14 mouse cellular contexts compared by ENCODE assay signal in genomic region chr5:92627896-92628295, GRCm38 (mm10). TPM values are rescaled to one million over a fixed set of nuclear protein-coding genes. Genes with fewer than 3 reads are reported as not detected.
DNase-seq lines count a peak whose midpoint lies in the region; ATAC-seq and TF ChIP-seq lines count a peak whose summit lies in the region.
"Had no signal": no experiment of that assay in that cellular context is flagged by ENCODE, and none has a peak within 500 bp of the region (broad histone marks: within the 10 kb centered on the region; RNA-seq: fewer than 3 reads in every experiment).

No protein-coding gene starts in this region.

- no peak for TF ChIP-seq POLR2A in limb, embryonic 14.5 days (IDR thresholded peaks at IDR 0.05; ENCODE audit: borderline replicate concordance, extremely low read depth, insufficient read depth, insufficient read length)

- peak; percentile 20 for DNase-seq in adrenal gland, postnatal 10 days
- no peak for DNase-seq in adrenal gland, adult 2 months
- DNase-seq in heart, adult 8-10 months (ENCODE audit: low spot score), result no peak
- peak; percentile 43 for DNase-seq in limb, embryonic 14.5 days (ENCODE audit: low spot score)
- no peak for DNase-seq in B cell, adult 2 months
- no peak for DNase-seq in testis, postnatal 14 days (ENCODE audit: low spot score)
- DNase-seq in cerebellum, adult 11-12 months, result no peak
- DNase-seq: adrenal gland, adult 8-10 months; layer of hippocampus, adult 9-11 months had no signal

- ATAC-seq in heart, embryonic 12.5 days (ENCODE audit: insufficient number of reproducible peaks, low FRiP score), result peak; percentile 69
- ATAC-seq in limb, embryonic 14.5 days (ENCODE audit: low FRiP score, low read depth), result 0 out of 2 replicates have a peak, but pooled peaks have one; percentile 37
- ATAC-seq: hindbrain, postnatal 0 days had no signal

- H3K4me3 ChIP-seq in heart, embryonic 12.5 days, result no peak overlapping the region
- no peak overlapping the region for H3K4me3 ChIP-seq in limb, embryonic 14.5 days (replicated peaks; ENCODE audit: low read length)
- H3K4me3 ChIP-seq: erythroblast, embryonic 14.5 days; liver, embryonic 15.5 days; midbrain, embryonic 12.5 days had no signal

- H3K9me3 ChIP-seq in heart, embryonic 12.5 days (replicated peaks), result peaks cover 6% of the 10 kb centered on the region
- H3K9me3 ChIP-seq in limb, embryonic 14.5 days (ENCODE audit: control insufficient read depth, low read length), result no peaks in the 10 kb centered on the region
- H3K9me3 ChIP-seq: liver, embryonic 15.5 days; midbrain, embryonic 12.5 days had no signal

- H3K4me1 ChIP-seq in heart, embryonic 12.5 days (replicated peaks), result peaks cover 14% of the 10 kb centered on the region
- H3K4me1 ChIP-seq in limb, embryonic 14.5 days (ENCODE audit: control insufficient read depth, insufficient read depth, low read length), result no peaks in the 10 kb centered on the region
- H3K4me1 ChIP-seq: liver, embryonic 15.5 days; midbrain, embryonic 12.5 days had no signal

- H3K27me3 ChIP-seq in heart, embryonic 12.5 days (replicated peaks), result no peaks in the 10 kb centered on the region
- H3K27me3 ChIP-seq in limb, embryonic 14.5 days (ENCODE audit: control insufficient read depth, insufficient read depth, low read length), result no peaks in the 10 kb centered on the region
- H3K27me3 ChIP-seq: liver, embryonic 15.5 days; midbrain, embryonic 12.5 days had no signal

- peak overlapping the region; percentile 32; the same call in 1 of the 2 replicates for H3K4me2 ChIP-seq in heart, embryonic 12.5 days
- H3K4me2 ChIP-seq in limb, embryonic 14.5 days (replicated peaks; ENCODE audit: low read depth, low read length, severe bottlenecking), result no peak overlapping the region
- H3K4me2 ChIP-seq: liver, embryonic 15.5 days; midbrain, embryonic 12.5 days had no signal

- no peak overlapping the region for H3K9ac ChIP-seq in heart, embryonic 12.5 days
- no peak overlapping the region for H3K9ac ChIP-seq in limb, embryonic 14.5 days (ENCODE audit: low read depth, low read length, severe bottlenecking)
- H3K9ac ChIP-seq: liver, embryonic 15.5 days; midbrain, embryonic 12.5 days had no signal

- WGBS in heart, embryonic 12.5 days, result 28% methylated on average over 7 of the region's 7 CpGs
- WGBS in limb, embryonic 14.5 days, result 32% methylated on average over 7 of the region's 7 CpGs

- peak overlapping the region; percentile 87 for H3K27ac ChIP-seq in heart, embryonic 12.5 days (ENCODE audit: poor library complexity, severe bottlenecking)
- no peak overlapping the region for H3K27ac ChIP-seq in limb, embryonic 14.5 days (replicated peaks; ENCODE audit: low read depth, low read length)
- H3K27ac ChIP-seq: hindbrain, postnatal 0 days; liver, embryonic 15.5 days; midbrain, embryonic 12.5 days had no signal

- no peaks in the 10 kb centered on the region for H3K36me3 ChIP-seq in heart, embryonic 12.5 days
- H3K36me3 ChIP-seq in limb, embryonic 14.5 days (ENCODE audit: control insufficient read depth, insufficient read depth, low read length), result no peaks in the 10 kb centered on the region
- H3K36me3 ChIP-seq: liver, embryonic 15.5 days; midbrain, embryonic 12.5 days had no signal

RNA-seq across cellular contexts. Expression of gene Stbd1, which starts 25.1 kb away (rescaled TPM):
- total RNA-seq in adrenal gland, postnatal 10 days (2021), result 10 to 100 TPM; 16.8 to 18.6 TPM
- total RNA-seq in adrenal gland, adult 2 months (2021), result 1 to 10 TPM; 5.0 to 5.6 TPM
- polyA plus RNA-seq in adrenal gland, adult 2 months (2012; rRNA removed), result 2.4 TPM in 2 replicates
- polyA plus RNA-seq in heart, embryonic 12.5 days (2016; fragmentation: Nextera tagmentation; extraction: Ambion mirVana), result 84.2 and 87.2 TPM in 2 replicates
- 1 to 10 TPM in 3 of 4 experiments, under 1 TPM in 1; 0.87 to 2.1 (median 1.4) TPM for total RNA-seq in heart, adult 8-10 months (2022)
- 12.2 and 14.6 TPM in 2 replicates for polyA plus RNA-seq in limb, embryonic 14.5 days (2012; rRNA removed)
- 21.7 and 27.8 TPM in 2 replicates for polyA plus RNA-seq in limb, embryonic 14.5 days (2014; fragmentation: Nextera tagmentation; extraction: Ambion mirVana)

RNA-seq across cellular contexts. Expression of gene Ccdc158, which starts 47.2 kb away (rescaled TPM):
- total RNA-seq in adrenal gland, postnatal 10 days (2021), result under 1 TPM; 0.33 to 0.73 TPM
- under 1 TPM; 0.26 to 0.31 TPM for total RNA-seq in adrenal gland, adult 2 months (2021)
- 0.04 and 0.11 TPM in 2 replicates for polyA plus RNA-seq in adrenal gland, adult 2 months (2012; rRNA removed)
- polyA plus RNA-seq in heart, embryonic 12.5 days (2016; fragmentation: Nextera tagmentation; extraction: Ambion mirVana), result 1.1 and 1.2 TPM in 2 replicates
- under 1 TPM in 2 of 4 experiments, not detected in 2; 0.06 to 0.09 TPM for total RNA-seq in heart, adult 8-10 months (2022)
- polyA plus RNA-seq in limb, embryonic 14.5 days (2012; rRNA removed), result 1.8 and 2.0 TPM in 2 replicates
- polyA plus RNA-seq in limb, embryonic 14.5 days (2014; fragmentation: Nextera tagmentation; extraction: Ambion mirVana), result 1.5 and 1.6 TPM in 2 replicates
- polyA plus RNA-seq: erythroblast, embryonic 14.5 days had no signal

RNA-seq across cellular contexts. Expression of gene Shroom3, which starts 55.3 kb away (rescaled TPM):
- total RNA-seq in adrenal gland, postnatal 10 days (2021), result 1 to 10 TPM; 8.5 to 9.7 TPM
- 1 to 10 TPM; 6.4 to 7.8 TPM for total RNA-seq in adrenal gland, adult 2 months (2021)
- polyA plus RNA-seq in adrenal gland, adult 2 months (2012; rRNA removed), result 3.8 and 5.1 TPM in 2 replicates
- 19.7 and 22.2 TPM in 2 replicates for polyA plus RNA-seq in heart, embryonic 12.5 days (2016; fragmentation: Nextera tagmentation; extraction: Ambion mirVana)
- total RNA-seq in heart, adult 8-10 months (2022), result 10 to 100 TPM; 38.0 to 42.8 (median 40.7) TPM
- 8.1 and 9.5 TPM in 2 replicates for polyA plus RNA-seq in limb, embryonic 14.5 days (2012; rRNA removed)
- polyA plus RNA-seq in limb, embryonic 14.5 days (2014; fragmentation: Nextera tagmentation; extraction: Ambion mirVana), result 3.5 and 4.4 TPM in 2 replicates

Comparison
In these comparisons a context has a peak if more than half of its experiments do, and no peak if none do; other contexts are left out.
1. DNase-seq: peak in adrenal gland, postnatal 10 days (single experiment) and limb, embryonic 14.5 days (single experiment); none in adrenal gland, adult 2 months (single experiment), heart, adult 8-10 months (single experiment), B cell, adult 2 months (0 of 2), testis, postnatal 14 days (single experiment) and cerebellum, adult 11-12 months (single experiment).